Mouse (Mus musculus): ENCODE measurements around the gene Nudt8. TPM values are rescaled to one million over a fixed set of nuclear protein-coding genes. Genes with fewer than 3 reads are reported as not detected.

Nudt8 gene
- total and polyA plus RNA-seq, 3 experiments = 24.7 to 40.2 (median 36.3) TPM

DNA sequence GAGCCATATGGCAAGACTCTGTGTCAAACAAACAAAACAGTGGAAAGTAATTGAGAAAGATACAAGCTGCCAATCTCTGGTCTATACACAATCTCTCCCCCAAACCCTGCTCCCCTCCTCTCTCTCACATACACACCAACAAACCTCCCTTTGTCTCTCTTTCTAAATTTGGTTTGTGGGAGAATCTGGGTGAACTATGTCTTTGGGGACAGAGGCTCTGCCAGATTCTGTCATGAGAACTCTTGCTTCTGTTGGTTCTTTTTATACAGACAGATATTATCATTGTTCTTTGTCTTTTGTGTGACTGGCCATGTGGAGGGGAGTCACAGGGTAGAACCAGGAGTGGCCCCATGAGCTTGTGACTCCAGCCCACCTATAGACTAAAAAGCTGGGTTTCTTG lies 27.2 kb downstream of the Nudt8 start:
- Histone ChIP-seq H3K27ac (ENCODE audit: insufficient read depth, low read depth) (no peak overlapping the region), H3K4me3 (replicated peaks in 1 of 3; ENCODE audit: low read depth in 2 of 3, low read length in 2 of 3, poor library complexity in 1 of 3) (no peak overlapping the region), H3K36me3 (replicated peaks in 1 of 2; ENCODE audit: control insufficient read depth in 1 of 2, insufficient read depth in 1 of 2, low read length in 1 of 2) (no peaks in the 10 kb centered on the region), H3K4me1 (ENCODE audit: control insufficient read depth in 1 of 2, insufficient read depth in 2 of 2) (no peaks in the 10 kb centered on the region), H3K79me2 (replicated peaks; ENCODE audit: control insufficient read depth, extremely low read depth, insufficient read depth, poor library complexity, severe bottlenecking) (no peaks in the 10 kb centered on the region), H3K4me2 (ENCODE audit: insufficient read depth, low read depth, poor library complexity, severe bottlenecking) (no peak overlapping the region), H3K9me3 (replicated peaks; ENCODE audit: low read length) (peaks cover 26% of the 10 kb centered on the region), H3K9ac (ENCODE audit: insufficient read depth, low read depth) (no peak overlapping the region), H3K27me3 (replicated peaks) (peaks cover 1% of the 10 kb centered on the region)
- dilution Hi-C loops (cut with MboI; ENCODE audit: extremely low pct_ligation_motif_present, extremely low pct_unique_long_range_greater_than_20kb, low sequenced_read_pairs) = no loop called here
- DNase-seq (ENCODE audit: extremely low read depth) = no peak
- in situ Hi-C loops (cut with MboI; ENCODE audit: low pct_ligation_motif_present, low pct_unique_long_range_greater_than_20kb, low sequenced_read_pairs) = no loop called here
- TF ChIP-seq TBP (conservative IDR thresholded peaks at IDR 0.05; ENCODE audit: low read depth, low read length) = no peak
- no peak for TF ChIP-seq BHLHE40 (IDR thresholded peaks at IDR 0.05; ENCODE audit: low read depth, low read length)
- no peak for TF ChIP-seq TCF12 (IDR thresholded peaks at IDR 0.05; ENCODE audit: low read depth, low read length)
- TF ChIP-seq PAX5 (IDR thresholded peaks at IDR 0.05; ENCODE audit: low read length) = no peak

GRCm38 (mm10) chr19:4032668-4033067 lies 32.3 kb downstream of the Nudt8 start:
- Histone ChIP-seq H3K9ac (ENCODE audit: insufficient read depth, low read depth) (no peak overlapping the region), H3K4me2 (ENCODE audit: insufficient read depth, low read depth, poor library complexity, severe bottlenecking) (no peak overlapping the region), H3K9me3 (replicated peaks; ENCODE audit: low read length) (peaks cover 10% of the 10 kb centered on the region), H3K4me3 (replicated peaks in 1 of 3; ENCODE audit: low read depth in 2 of 3, low read length in 2 of 3, poor library complexity in 1 of 3) (no peak overlapping the region), H3K27me3 (replicated peaks) (peaks cover 1% of the 10 kb centered on the region), H3K27ac (ENCODE audit: insufficient read depth, low read depth) (no peak overlapping the region), H3K4me1 (ENCODE audit: control insufficient read depth in 1 of 2, insufficient read depth in 2 of 2) (peaks cover 10 to 16% of the 10 kb centered on the region in 2 experiments), H3K79me2 (replicated peaks; ENCODE audit: control insufficient read depth, extremely low read depth, insufficient read depth, poor library complexity, severe bottlenecking) (peaks cover 4% of the 10 kb centered on the region; the same call in 1 of the 2 replicates), H3K36me3 (replicated peaks in 1 of 2; ENCODE audit: control insufficient read depth in 1 of 2, insufficient read depth in 1 of 2, low read length in 1 of 2) (peaks cover 4 to 15% of the 10 kb centered on the region in 2 experiments)
- DNase-seq (ENCODE audit: extremely low read depth) = no peak
- no peak for TF ChIP-seq MEF2A (IDR thresholded peaks at IDR 0.05; ENCODE audit: borderline replicate concordance, low read depth, low read length)
- TF ChIP-seq ETS1 (conservative IDR thresholded peaks at IDR 0.05; ENCODE audit: low read depth, low read length) = no peak
- TF ChIP-seq RAD21 (IDR thresholded peaks at IDR 0.05; ENCODE audit: low read depth, low read length) = no peak
- no peak for TF ChIP-seq MAFK (IDR thresholded peaks at IDR 0.05; ENCODE audit: insufficient replicate concordance, low read length)
- no peak for TF ChIP-seq EP300 (IDR thresholded peaks at IDR 0.05; ENCODE audit: low read length)
- in situ Hi-C loops (cut with MboI; ENCODE audit: low pct_ligation_motif_present, low pct_unique_long_range_greater_than_20kb, low sequenced_read_pairs) (no loop called here), dilution Hi-C loops (cut with MboI; ENCODE audit: extremely low pct_ligation_motif_present, extremely low pct_unique_long_range_greater_than_20kb, low sequenced_read_pairs) (no loop called here)

- dilution Hi-C loops (cut with MboI; ENCODE audit: extremely low pct_ligation_motif_present, extremely low pct_unique_long_range_greater_than_20kb, low sequenced_read_pairs) (no loop called here), in situ Hi-C loops (cut with MboI; ENCODE audit: low pct_ligation_motif_present, low pct_unique_long_range_greater_than_20kb, low sequenced_read_pairs) (no loop called here)
- no peak overlapping the region for H3K4me2 ChIP-seq (ENCODE audit: insufficient read depth, low read depth, poor library complexity, severe bottlenecking)
- TF ChIP-seq CTCF (conservative IDR thresholded peaks at IDR 0.05 in 1 of 2, IDR thresholded peaks at IDR 0.05 in 1 of 2; ENCODE audit: low read depth in 2 of 2, low read length in 2 of 2) = no peak
- TF ChIP-seq MAX (IDR thresholded peaks at IDR 0.05; ENCODE audit: low read length) = no peak
- no peak for TF ChIP-seq USF2 (conservative IDR thresholded peaks at IDR 0.05; ENCODE audit: low read depth, low read length)
- TF ChIP-seq ZMIZ1 (IDR thresholded peaks at IDR 0.05; ENCODE audit: low read depth, low read length) = no peak
- peaks cover 4% of the 10 kb centered on the region for H3K9me3 ChIP-seq (replicated peaks; ENCODE audit: low read length)
- no peak overlapping the region for H3K27ac ChIP-seq (ENCODE audit: insufficient read depth, low read depth)
- no peak overlapping the region for H3K4me3 ChIP-seq (replicated peaks in 1 of 3; ENCODE audit: low read depth in 2 of 3, low read length in 2 of 3, poor library complexity in 1 of 3)
- no peak for DNase-seq (ENCODE audit: extremely low read depth)
- H3K79me2 ChIP-seq (replicated peaks; ENCODE audit: control insufficient read depth, extremely low read depth, insufficient read depth, poor library complexity, severe bottlenecking) = peaks cover 4% of the 10 kb centered on the region; the same call in 1 of the 2 replicates
- H3K4me1 ChIP-seq (ENCODE audit: control insufficient read depth in 1 of 2, insufficient read depth in 2 of 2) = peaks cover 10 to 20% of the 10 kb centered on the region in 2 experiments
- peaks cover 4 to 15% of the 10 kb centered on the region in 2 experiments for H3K36me3 ChIP-seq (replicated peaks in 1 of 2; ENCODE audit: control insufficient read depth in 1 of 2, insufficient read depth in 1 of 2, low read length in 1 of 2)
- H3K27me3 ChIP-seq (replicated peaks) = peaks cover 1% of the 10 kb centered on the region
- H3K9ac ChIP-seq (ENCODE audit: insufficient read depth, low read depth) = no peak overlapping the region
Observed at GRCm38 (mm10) chr19:4033298-4033697, 32.9 kb downstream of the Nudt8 start.

Data from CH12.LX (cell line).